Mouse (Mus musculus) left cerebral cortex, postnatal 25 days (tissue): Measurements from ENCODE around the gene Evi2. TPM values are rescaled to one million over a fixed set of nuclear protein-coding genes. Genes with fewer than 3 reads are reported as not detected.

Experiments
- DNase-seq, 2 experiments: peaks; one replicate each; pipeline ENCODE4 v3.0.0; 2022; ENCODE audit warnings: low spot score in 2 of 2, mixed read lengths in 1 of 2
- intact Hi-C: fragments of 180-260 bp; cut with DNase I; formaldehyde crosslinking; loops from one replicate; pipeline ENCODE4 v1.15.1; 2025
- total RNA-seq, 2 experiments: library from RNA; stranded (reverse); gene quantifications; 2 replicates each; pipeline ENCODE4 v1.2.3; 2021

Gene Evi2
- total RNA-seq, 2 experiments from 2014 or later: not detected

GRCm38 (mm10) chr11:79483392-79483791 lies 47.0 kb downstream of the Evi2 start:
- DNase-seq: no peak
- intact Hi-C loops: no loop called here

GRCm38 (mm10) chr11:79468097-79468496 lies 62.3 kb downstream of the Evi2 start:
- intact Hi-C loops: loop anchor here (5.0 kb wide), 1 partner anchor 109 kb away; no protein-coding TSS in a partner anchor
- peak in 1 of 2 experiments; percentile 57 for DNase-seq

Other genes starting within 250 kb of the Evi2 start
- gene Gm9964, start 233.7 kb downstream of the Evi2 start, total RNA-seq: under 1 TPM in 1 of 2 experiments, not detected in 1; 0.53 TPM
- 100 to 1,000 TPM; 119 to 124 TPM for gene Nf1, start 190.9 kb downstream of the Evi2 start, total RNA-seq
- gene Omg, start 26.5 kb downstream of the Evi2 start, total RNA-seq: 100 to 1,000 TPM; 115 to 123 TPM
- under 1 TPM; 0.39 to 0.69 TPM for gene Evi2b, start 6.8 kb downstream of the Evi2 start, total RNA-seq
- gene Evi2a, start within 50 bp of the Evi2 start, total RNA-seq: 10 to 100 TPM; 11.3 to 14.6 TPM
- gene Rab11fip4, start 60.6 kb upstream of the Evi2 start, total RNA-seq: 100 to 1,000 TPM; 235 to 238 TPM